Mouse (Mus musculus): ENCODE measurements around the gene Pif1. TPM values are rescaled to one million over a fixed set of nuclear protein-coding genes. Genes with fewer than 3 reads are reported as not detected.

The Pif1 gene
- polyA plus RNA-seq, 1 experiment from 2014 or later = 15.8 TPM

DNA sequence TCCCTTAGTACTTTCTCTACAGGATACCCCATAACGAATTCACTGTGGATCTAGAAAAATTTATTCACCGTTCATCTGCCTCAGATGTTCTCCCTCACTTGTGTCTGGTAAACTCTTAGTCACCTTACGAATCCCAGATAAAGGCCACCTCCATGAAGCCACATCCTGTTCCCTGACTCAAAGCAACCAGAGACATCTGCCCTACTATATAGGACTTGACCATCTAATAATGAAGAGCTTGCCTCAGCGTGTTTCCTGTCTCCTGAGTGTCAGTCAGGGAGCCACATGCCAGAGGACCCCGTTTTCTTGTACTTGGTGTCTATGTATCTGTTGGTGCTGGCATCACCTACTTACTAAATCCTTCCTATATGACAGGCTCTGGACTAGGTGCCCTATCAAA is 37.3 kb upstream of the Pif1 start:
- H3K4me2 ChIP-seq (replicated peaks) = no peak overlapping the region
- H3K9ac ChIP-seq = no peak overlapping the region
- peaks cover 37% of the 10 kb centered on the region for H3K4me1 ChIP-seq
- ATAC-seq (ENCODE audit: low FRiP score, low read depth) = no peak
- 88% methylated on average over 5 of the region's 5 CpGs for WGBS
- no peaks in the 10 kb centered on the region for H3K9me3 ChIP-seq
- no peaks in the 10 kb centered on the region for H3K36me3 ChIP-seq
- H3K4me3 ChIP-seq = no peak overlapping the region
- no peaks in the 10 kb centered on the region for H3K27me3 ChIP-seq (replicated peaks)
- H3K27ac ChIP-seq = no peak overlapping the region

DNA sequence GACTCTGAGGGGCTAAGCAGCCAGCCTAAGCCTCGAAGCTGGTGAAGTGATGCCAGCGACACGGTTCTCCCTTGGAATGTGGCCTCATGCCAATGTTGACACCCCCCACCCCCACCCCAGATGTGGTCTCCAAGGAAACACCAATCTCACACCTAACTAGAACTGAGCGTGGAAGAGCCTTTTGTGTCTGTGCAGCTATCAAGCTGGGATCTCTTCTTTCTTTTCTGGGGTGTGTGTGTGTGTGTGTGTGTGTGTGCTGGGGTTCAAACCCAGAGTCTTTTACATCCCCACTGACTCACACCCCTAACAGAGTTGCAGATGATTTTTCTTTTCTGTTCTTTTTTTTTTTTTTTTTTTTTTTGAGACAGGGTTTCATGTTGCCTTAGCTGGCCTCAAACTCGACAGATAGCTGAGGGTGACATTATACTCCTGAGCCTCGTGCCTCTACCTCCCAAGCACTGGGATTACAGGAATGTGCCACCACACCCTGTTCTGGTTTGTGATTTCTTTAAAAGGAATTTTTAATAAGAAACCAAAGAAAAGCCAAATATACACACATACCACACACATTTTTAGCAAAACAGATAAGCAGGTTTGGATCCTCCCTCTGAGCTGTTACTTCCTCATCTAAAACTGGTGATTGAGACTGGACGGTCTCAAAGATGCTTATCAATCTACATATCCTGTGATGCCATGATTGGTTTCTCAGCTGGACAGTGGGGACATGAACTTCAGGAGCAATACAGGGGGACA is 36.7 kb upstream of the Pif1 start:
- no peaks in the 10 kb centered on the region for H3K9me3 ChIP-seq
- 36% methylated on average over 7 of the region's 7 CpGs for WGBS
- ATAC-seq (ENCODE audit: low FRiP score, low read depth) = no peak
- H3K4me3 ChIP-seq = no peak overlapping the region
- no peak overlapping the region; the same call in 1 of the 2 replicates for H3K27ac ChIP-seq
- no peak overlapping the region for H3K9ac ChIP-seq
- peaks cover 43% of the 10 kb centered on the region for H3K4me1 ChIP-seq
- H3K27me3 ChIP-seq (replicated peaks) = no peaks in the 10 kb centered on the region
- H3K36me3 ChIP-seq = no peaks in the 10 kb centered on the region
- H3K4me2 ChIP-seq (replicated peaks) = no peak overlapping the region

DNA sequence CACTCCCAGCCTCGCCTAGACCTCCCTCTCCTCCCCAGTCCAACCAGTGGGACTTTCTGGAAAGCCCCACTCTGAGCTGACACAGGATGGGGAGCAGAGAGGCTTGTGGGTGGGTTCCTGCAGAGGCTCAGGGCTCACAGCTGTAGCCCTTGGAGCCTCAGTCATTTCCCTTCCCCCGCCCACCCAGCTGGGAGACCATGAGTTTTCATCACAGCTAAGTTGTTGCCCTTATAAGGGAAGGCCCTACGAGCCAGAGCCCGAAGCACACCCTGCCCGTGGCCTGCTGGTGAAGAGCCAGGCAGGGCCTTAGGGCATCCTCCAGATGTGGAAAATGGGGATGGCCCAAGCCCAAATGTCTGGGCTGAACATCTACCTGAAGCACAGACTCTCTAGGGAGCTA is 35.9 kb upstream of the Pif1 start:
- WGBS = 27% methylated on average over 5 of the region's 5 CpGs

DNA sequence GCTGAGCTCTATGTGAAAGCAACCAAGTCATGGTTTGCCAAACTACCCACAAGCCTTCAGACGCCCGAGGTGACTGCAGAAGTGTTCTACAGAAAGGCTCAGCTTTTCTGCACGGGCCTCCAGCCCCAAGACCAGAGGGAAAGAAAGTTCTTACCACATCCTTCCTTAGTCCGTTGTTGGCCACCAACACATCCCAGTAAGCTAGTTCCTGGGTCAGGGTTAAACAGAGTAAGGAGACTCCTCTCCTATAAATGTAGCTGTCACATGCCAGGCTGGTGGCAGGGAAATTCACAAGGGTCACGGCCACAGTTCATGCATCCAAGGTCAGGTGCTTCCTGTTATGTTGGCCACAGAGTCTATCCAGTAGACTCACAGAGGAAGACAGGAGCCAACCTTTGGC is 34.8 kb upstream of the Pif1 start:
- H3K4me1 ChIP-seq = peaks cover 42% of the 10 kb centered on the region
- no peak for ATAC-seq (ENCODE audit: low FRiP score, low read depth)

More for the DNA sequence above, 35.9 kb upstream of the Pif1 start:
- Histone ChIP-seq H3K36me3 (peaks cover 6% of the 10 kb centered on the region), H3K4me3 (no peak overlapping the region), H3K9me3 (no peaks in the 10 kb centered on the region), H3K27ac (no peak overlapping the region), H3K9ac (no peak overlapping the region), H3K27me3 (replicated peaks) (no peaks in the 10 kb centered on the region), H3K4me1 (peaks cover 42% of the 10 kb centered on the region), H3K4me2 (replicated peaks) (0 out of 2 replicates have a peak overlapping the region, but pooled peaks have one; percentile 9)
- ATAC-seq (ENCODE audit: low FRiP score, low read depth) = no peak

DNA sequence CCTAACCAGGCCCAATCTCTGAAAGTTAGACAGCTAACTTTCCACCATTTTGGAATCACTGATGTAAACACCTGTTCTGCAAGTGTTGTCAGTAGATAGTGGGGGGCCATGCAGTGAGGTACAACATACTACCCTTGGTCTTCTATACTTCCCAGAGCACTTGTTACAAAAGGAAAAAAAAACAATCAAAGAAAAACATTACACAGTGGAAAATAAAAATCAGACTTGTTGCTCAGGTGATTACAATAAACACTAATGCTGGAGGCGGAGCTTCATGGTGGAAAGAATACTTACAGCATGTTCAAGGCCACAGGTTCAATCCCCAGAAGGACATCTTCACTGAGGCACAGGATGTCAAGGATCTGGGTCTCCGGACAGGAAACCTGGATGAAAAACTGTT is 34.2 kb upstream of the Pif1 start:
- Histone ChIP-seq H3K36me3 (peaks cover 22% of the 10 kb centered on the region), H3K4me2 (replicated peaks) (no peak overlapping the region), H3K27me3 (replicated peaks) (no peaks in the 10 kb centered on the region), H3K4me3 (no peak overlapping the region), H3K9ac (no peak overlapping the region), H3K9me3 (no peaks in the 10 kb centered on the region), H3K4me1 (peaks cover 42% of the 10 kb centered on the region), H3K27ac (no peak overlapping the region)
- WGBS = over 99% methylated on average over 2 of the region's 2 CpGs
- ATAC-seq (ENCODE audit: low FRiP score, low read depth) = no peak

More for the DNA sequence above, 34.8 kb upstream of the Pif1 start:
- no peaks in the 10 kb centered on the region for H3K27me3 ChIP-seq (replicated peaks)
- H3K36me3 ChIP-seq = peaks cover 17% of the 10 kb centered on the region
- no peak overlapping the region for H3K9ac ChIP-seq
- H3K27ac ChIP-seq = no peak overlapping the region
- no peaks in the 10 kb centered on the region for H3K9me3 ChIP-seq
- whole genome bisulfite sequencing = 86% methylated on average over 5 of the region's 5 CpGs
- no peak overlapping the region for H3K4me2 ChIP-seq (replicated peaks)
- no peak overlapping the region for H3K4me3 ChIP-seq

DNA sequence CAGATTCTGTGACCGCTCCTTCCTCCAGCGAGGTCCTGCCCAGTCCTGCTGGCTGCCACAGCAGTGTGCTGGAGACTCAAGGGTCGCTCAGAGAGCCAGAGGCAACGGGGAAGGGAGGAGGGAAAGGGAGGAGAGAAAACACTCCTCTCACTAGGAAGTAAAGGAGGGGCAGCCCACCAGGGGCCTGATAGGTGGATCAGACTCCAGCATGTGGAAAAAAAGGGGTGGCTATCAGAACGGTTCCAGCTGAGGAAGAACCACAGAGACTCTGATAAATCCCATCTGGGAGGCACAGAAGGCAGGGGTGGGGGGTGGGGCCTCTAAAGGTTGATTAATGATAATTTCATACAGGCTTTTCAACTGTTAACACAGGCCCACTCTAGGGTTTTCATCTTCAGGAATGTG is 32.0 kb upstream of the Pif1 start:
- no peaks in the 10 kb centered on the region for H3K27me3 ChIP-seq (replicated peaks)
- peaks cover 35% of the 10 kb centered on the region for H3K36me3 ChIP-seq
- H3K4me2 ChIP-seq (replicated peaks) = no peak overlapping the region
- no peak overlapping the region for H3K4me3 ChIP-seq
- H3K9me3 ChIP-seq = no peaks in the 10 kb centered on the region
- H3K9ac ChIP-seq = no peak overlapping the region
- WGBS = 21% methylated on average over 5 of the region's 5 CpGs
- ATAC-seq (ENCODE audit: low FRiP score, low read depth) = no peak
- no peak overlapping the region for H3K27ac ChIP-seq
- peaks cover 29% of the 10 kb centered on the region for H3K4me1 ChIP-seq

DNA sequence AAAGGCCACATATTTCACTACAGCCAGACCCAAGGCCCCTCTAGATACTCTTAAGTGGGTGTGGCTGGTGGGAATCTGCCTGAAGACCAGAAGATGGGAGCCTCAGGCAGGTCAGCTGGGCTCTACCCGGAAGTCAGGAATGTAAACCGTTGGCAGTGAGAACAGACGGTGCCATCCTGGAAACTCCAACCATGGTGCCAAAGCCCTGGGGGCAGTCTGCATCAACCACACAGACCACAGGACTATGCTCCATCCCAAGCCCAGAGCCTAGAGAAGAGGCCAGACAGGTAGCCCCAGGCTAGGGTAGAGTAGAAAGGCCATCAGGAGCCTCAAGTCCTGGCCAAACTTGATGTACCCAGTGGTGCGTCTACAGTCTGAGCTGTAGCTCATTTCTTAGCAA is 31.3 kb upstream of the Pif1 start:
- ATAC-seq (ENCODE audit: low FRiP score, low read depth) = no peak
- no peaks in the 10 kb centered on the region for H3K9me3 ChIP-seq
- H3K4me3 ChIP-seq = no peak overlapping the region
- H3K27ac ChIP-seq = no peak overlapping the region
- H3K4me1 ChIP-seq = peaks cover 24% of the 10 kb centered on the region
- 97% methylated on average over 4 of the region's 4 CpGs for WGBS
- no peak overlapping the region for H3K9ac ChIP-seq
- no peaks in the 10 kb centered on the region for H3K27me3 ChIP-seq (replicated peaks)
- no peak overlapping the region for H3K4me2 ChIP-seq (replicated peaks)
- peaks cover 35% of the 10 kb centered on the region for H3K36me3 ChIP-seq

DNA sequence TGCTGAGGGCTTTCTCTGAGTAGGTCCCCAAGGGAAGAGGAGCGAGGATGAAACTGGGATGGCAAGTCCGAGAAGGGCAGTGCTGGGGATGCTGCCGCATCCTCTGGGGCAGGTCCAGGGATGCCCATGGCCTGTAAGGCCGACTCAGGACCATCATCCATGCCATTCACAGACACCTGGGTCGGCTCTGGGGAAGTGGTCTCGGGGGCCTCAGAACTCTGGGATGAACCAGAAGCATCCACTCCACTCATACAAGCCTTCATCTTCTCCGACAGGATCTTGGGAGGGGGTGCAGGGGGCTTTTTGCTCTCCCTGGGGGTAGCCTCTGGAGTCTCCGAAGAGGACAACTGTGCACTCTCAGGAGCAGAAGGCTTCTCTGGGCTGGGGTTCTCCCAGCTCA is 30.6 kb upstream of the Pif1 start:
- peaks cover 35% of the 10 kb centered on the region for H3K36me3 ChIP-seq
- 96% methylated on average over 8 of the region's 8 CpGs for WGBS
- H3K27me3 ChIP-seq (replicated peaks) = no peaks in the 10 kb centered on the region
- H3K27ac ChIP-seq = no peak overlapping the region
- no peak for ATAC-seq (ENCODE audit: low FRiP score, low read depth)
- no peak overlapping the region for H3K4me2 ChIP-seq (replicated peaks)
- H3K4me3 ChIP-seq = no peak overlapping the region
- no peak overlapping the region for H3K9ac ChIP-seq
- H3K4me1 ChIP-seq = peaks cover 20% of the 10 kb centered on the region
- H3K9me3 ChIP-seq = no peaks in the 10 kb centered on the region

DNA sequence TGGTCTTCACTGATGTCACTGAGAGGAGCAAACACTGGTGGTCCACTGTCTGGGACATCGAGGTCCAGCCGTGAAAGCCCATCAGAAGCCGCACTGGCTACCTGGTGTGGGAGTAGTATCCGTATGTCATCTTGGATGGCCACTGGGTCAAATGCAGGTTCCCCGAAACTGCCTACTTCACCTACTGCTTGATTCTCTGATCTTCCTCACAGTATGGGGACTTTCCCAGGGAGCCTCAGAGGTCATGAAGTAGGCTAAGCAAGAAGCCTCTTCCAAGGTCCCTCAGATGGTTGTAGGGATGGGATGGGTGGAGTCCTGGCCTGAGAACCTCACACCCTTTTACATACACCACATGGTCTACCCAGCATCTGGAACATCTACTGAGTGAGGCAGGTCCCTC is 30.0 kb upstream of the Pif1 start:
- Histone ChIP-seq H3K36me3 (peaks cover 35% of the 10 kb centered on the region), H3K4me3 (no peak overlapping the region), H3K4me1 (peaks cover 20% of the 10 kb centered on the region), H3K27me3 (replicated peaks) (no peaks in the 10 kb centered on the region), H3K9me3 (no peaks in the 10 kb centered on the region), H3K4me2 (replicated peaks) (no peak overlapping the region), H3K27ac (no peak overlapping the region), H3K9ac (no peak overlapping the region)
- 98% methylated on average over 5 of the region's 5 CpGs for WGBS
- no peak for ATAC-seq (ENCODE audit: low FRiP score, low read depth)

DNA sequence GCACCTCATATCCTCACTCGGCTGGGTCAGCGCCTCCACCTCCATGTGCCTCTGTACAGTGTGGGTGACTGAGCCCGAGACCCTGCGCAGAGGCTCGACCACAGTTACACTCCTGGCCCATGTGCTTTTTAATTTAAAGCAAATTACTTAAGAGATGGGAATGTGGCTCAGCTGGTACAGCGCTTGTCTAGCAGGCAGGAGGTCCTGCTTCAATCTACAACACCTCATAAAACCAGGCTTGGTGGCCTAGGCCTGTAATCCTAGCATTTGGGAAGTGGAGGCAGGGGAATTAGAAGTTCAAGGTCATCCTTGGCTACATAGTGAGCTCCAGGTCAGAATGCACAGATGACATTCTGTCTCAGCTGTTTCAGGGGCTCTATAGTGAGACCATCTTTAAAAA is 28.2 kb upstream of the Pif1 start:
- Histone ChIP-seq H3K4me3 (no peak overlapping the region), H3K4me1 (peaks cover 23% of the 10 kb centered on the region), H3K4me2 (replicated peaks) (no peak overlapping the region), H3K27ac (no peak overlapping the region), H3K9ac (no peak overlapping the region), H3K27me3 (replicated peaks) (no peaks in the 10 kb centered on the region), H3K36me3 (peaks cover 46% of the 10 kb centered on the region), H3K9me3 (no peaks in the 10 kb centered on the region)
- WGBS = 91% methylated on average over 6 of the region's 6 CpGs
- no peak for ATAC-seq (ENCODE audit: low FRiP score, low read depth)

DNA sequence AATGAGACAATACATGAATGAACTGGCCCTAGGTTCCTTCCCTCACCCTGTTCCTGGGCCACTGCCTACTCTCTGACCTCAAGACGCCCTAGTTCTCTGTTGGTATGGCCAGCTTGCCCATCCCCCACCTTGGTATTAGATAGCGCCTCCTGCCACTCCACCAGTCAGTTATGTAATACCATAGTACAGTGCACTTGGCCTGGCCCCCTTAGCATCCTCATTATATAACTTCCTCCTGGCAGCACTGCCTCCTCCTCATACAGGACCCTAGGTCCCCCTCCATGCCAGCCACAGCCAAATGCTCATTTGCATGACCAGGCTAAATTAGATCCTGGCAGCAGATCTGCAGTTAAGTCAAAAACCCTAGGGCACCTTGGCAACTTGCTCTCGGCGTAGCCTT is 25.9 kb upstream of the Pif1 start:
- H3K9ac ChIP-seq = no peak overlapping the region
- H3K4me3 ChIP-seq = no peak overlapping the region
- WGBS = 86% methylated on average over 4 of the region's 4 CpGs
- H3K27me3 ChIP-seq (replicated peaks) = no peaks in the 10 kb centered on the region
- H3K4me1 ChIP-seq = peaks cover 9% of the 10 kb centered on the region; the same call in 1 of the 2 replicates
- ATAC-seq (ENCODE audit: low FRiP score, low read depth) = no peak
- no peak overlapping the region for H3K27ac ChIP-seq
- H3K9me3 ChIP-seq = no peaks in the 10 kb centered on the region
- peaks cover 41% of the 10 kb centered on the region for H3K36me3 ChIP-seq
- no peak overlapping the region for H3K4me2 ChIP-seq (replicated peaks)

DNA sequence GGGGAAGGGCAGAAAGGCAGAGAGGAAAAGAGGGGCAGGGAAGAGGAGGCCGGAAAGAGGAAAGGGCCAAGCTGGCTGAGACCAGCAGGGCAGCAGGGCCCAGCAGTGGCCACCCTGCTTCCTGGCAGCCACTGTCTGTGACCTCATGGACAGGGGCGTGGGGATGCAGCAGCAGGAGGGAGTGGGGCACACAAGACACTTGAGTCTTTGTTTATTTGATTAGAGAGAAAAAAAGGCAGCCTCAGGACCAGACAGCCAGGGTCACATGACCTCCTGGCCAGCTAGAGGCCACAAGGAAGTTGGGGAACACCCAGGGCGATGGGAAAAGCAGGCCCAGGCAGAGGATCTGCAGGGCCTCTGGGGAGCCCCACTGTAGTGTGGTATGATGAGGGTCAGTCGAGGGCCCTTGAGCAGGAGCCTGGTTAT is 24.9 kb upstream of the Pif1 start:
- WGBS = 40% methylated on average over 4 of the region's 4 CpGs
- ATAC-seq (ENCODE audit: low FRiP score, low read depth) = no peak
- Histone ChIP-seq H3K27me3 (replicated peaks) (no peaks in the 10 kb centered on the region), H3K4me1 (peaks cover 9% of the 10 kb centered on the region; the same call in 1 of the 2 replicates), H3K9ac (no peak overlapping the region), H3K9me3 (no peaks in the 10 kb centered on the region), H3K36me3 (peaks cover 34% of the 10 kb centered on the region), H3K27ac (no peak overlapping the region), H3K4me2 (replicated peaks) (no peak overlapping the region; the same call in 1 of the 2 replicates), H3K4me3 (no peak overlapping the region)

DNA sequence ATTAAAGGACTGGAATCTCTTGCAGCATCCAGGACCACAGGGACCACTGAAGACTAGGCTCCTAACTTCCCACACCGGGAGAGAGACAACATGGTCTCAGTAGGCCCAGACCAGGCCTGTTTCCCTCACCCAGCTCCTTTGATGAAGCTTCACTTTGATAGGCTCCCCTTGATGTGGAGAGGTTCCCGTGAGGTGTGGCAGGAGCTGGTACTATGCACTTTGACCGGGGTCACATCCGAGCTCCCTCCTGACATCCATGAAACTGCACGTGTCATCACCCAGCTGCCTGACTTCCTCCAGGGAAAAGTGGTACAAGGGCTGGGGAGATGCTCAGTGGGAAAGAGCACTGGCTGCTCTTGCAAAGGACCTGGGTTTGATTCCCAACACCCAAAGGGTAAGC is 23.9 kb upstream of the Pif1 start:
- Histone ChIP-seq H3K9ac (no peak overlapping the region), H3K9me3 (no peaks in the 10 kb centered on the region), H3K27me3 (replicated peaks) (no peaks in the 10 kb centered on the region), H3K4me2 (replicated peaks) (no peak overlapping the region), H3K36me3 (peaks cover 25% of the 10 kb centered on the region), H3K4me3 (no peak overlapping the region), H3K4me1 (peaks cover 9% of the 10 kb centered on the region; the same call in 1 of the 2 replicates), H3K27ac (no peak overlapping the region)
- ATAC-seq (ENCODE audit: low FRiP score, low read depth) = no peak
- WGBS = 92% methylated on average over 5 of the region's 5 CpGs

All from neural tube, embryonic 12.5 days (tissue).